Mouse (Mus musculus): Measurements from ENCODE around the gene Dlec1.
A peak's percentile ranks its signal among the peaks of the same experiment; 100 is the strongest.

The Dlec1 gene

DNA sequence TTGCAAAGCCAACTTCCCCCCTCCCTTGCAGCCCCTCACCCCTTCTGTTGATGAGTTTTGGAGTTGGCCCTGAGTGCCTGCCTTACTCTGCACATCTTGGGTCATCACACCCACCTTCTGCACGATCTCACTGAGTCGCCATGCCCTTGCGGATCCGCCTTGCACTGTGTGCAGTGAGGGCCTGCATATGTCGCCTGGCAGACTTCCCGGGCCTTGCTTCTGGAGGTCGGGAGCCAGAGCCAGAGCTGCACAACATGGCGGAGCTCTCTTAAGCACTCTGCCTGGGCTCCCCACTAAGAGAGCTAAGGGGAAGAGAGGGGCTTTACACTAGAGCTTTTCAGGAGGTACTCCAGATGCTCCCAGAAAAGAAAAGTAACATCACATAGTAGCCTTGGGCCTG is 42.4 kb downstream of the Dlec1 start:
- no peak for DNase-seq

DNA sequence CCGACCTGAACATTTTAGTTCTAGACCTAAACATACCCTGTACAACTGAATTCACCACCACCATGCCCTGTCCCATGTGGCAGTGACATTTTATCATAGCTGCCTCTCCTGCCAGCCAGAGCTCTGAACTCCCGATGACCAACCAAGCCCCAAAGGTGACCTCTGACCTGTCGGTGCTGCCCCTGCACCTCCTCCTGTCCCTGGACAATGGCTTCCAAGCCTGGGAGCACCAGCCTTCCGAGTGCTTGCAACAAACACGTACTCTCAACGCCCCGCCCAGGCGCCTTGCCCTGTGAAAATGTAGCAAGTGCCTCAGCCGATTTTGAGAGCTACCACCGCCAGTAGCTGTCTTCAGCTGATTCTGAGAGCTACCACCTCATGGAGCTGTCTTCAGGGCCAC is 42.9 kb downstream of the Dlec1 start:
- no peak for DNase-seq

DNA sequence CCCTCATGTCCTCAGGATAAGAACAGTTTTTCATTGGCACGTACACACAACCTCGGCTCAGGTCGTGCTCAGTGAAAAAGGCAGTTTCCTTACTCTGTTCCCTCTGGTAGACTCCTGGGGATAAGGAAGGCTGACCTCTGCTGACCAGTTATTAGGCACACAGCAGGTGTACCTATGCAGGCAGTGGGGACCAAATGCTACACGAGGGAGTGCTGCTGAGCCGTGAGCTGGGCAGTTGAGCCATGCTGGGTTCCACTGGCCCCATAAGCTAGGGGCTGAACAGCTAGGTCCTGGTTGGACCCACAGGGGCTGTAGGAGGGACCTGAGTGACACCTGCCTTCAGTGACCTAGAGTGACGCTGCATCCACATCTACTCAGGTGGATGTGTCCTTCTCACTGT is 43.4 kb downstream of the Dlec1 start:
- no peak for DNase-seq

DNA sequence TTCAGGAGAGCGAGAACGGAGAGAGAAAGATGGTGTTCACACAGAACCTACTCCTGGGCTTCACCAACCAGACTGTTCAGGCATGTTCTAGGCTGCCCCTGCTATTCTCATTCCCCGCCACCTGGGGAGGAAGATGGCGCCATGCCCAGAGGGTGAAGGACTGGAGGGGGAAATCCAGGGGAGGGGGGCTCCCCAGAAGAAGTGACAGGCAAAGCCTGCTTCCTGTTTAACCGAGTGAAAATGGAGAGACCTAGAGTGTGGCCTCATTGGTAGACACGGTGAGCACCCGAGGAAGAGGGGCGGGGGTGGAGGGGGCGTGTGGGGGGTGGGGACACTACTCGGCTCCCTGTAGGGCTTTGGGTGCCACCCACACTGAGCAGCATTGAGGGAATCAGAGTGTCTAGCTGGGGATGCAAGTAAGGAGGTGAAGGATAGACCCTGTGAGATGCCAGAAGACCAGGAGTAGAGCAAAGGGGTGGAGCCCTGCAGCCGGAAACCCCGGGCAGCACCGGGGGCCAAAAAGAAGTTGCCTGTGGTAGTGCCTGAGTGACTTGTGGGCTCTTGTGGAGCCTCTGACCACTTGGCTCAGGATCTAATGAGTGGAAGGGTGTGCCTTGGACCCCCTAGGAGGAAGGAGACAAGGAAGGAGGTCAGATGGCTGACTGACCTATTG is 44.0 kb downstream of the Dlec1 start:
- no peak for DNase-seq

DNA sequence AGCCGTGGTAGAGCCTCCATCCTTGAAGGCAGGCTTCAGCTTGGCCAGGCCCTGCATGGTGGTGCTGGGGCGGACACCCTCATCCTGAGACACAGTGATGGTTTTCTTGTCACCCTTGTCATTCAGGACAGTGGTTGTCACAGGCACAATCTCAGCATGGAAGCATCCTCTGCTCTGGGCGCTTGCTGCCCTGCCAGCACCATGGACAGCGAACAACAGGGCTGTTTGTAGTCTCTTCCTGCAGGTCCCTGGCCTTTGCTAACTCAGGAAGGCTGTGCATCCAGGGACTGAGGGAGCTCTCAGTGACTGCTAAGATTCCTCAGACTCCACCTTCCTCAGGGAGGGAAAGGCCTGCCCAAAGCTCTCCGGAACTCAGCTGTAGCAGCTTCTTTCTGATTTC is 47.3 kb downstream of the Dlec1 start:
- DNase-seq = peak; percentile 19

DNA sequence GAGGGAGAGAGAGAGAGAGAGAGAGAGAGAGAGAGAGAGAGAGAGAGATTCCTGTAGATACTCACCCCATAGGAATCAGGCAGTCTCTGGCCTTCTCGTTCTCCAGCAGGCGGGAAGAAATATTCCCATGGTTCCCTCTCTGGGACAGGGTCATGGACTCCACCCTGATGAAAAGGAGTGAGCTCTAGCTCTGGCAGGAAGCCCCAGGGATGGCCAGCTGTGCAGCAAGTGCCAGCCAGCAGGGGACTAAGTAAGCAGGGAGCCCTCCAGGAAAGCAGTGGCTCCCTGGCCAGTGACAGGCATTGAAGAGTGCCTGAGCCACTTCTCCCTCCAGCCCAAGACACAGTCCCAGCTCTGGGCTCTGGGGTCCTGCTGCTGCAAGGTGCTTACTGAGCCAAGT is 49.5 kb downstream of the Dlec1 start:
- DNase-seq = no peak

DNA sequence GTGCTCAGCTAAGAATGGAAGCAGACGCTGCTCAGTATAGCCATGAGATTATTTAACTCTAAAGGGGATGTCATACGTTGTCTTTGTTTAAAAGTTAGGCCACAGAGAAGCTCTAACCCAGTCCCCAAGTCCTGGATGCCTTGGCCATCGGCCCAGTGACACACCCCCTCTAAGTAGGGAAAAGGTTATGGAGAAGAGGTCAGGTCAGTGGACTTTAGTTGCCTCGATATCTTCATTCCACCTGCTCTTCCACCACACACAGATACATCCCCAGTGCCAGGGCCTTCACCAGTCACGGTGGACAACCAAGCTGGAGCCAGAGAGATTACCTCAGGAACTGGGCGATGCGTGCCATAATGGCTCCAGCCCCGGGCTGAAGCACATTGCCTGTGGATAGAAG is 53.1 kb downstream of the Dlec1 start:
- DNase-seq = no peak

DNA sequence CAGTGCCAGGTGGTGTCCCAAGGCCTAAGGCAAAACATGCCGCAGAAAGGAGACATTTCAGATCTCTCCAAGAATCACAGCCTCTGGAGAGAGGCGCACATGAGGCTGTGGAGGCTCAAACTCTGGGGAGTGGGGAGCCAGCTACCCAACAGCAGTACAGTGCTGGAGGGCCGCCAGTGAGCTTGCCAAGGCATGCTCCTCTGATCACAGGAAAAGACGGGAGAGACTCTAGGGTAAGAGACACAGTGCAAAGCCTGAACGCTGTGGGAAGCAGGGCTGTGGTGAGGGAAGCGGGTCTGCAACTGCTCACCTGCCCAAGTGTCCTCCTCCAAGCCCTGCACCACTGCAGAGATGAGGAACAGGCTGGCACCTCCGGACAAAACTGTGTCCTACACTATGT is 53.5 kb downstream of the Dlec1 start:
- DNase-seq = peak; percentile 45

DNA sequence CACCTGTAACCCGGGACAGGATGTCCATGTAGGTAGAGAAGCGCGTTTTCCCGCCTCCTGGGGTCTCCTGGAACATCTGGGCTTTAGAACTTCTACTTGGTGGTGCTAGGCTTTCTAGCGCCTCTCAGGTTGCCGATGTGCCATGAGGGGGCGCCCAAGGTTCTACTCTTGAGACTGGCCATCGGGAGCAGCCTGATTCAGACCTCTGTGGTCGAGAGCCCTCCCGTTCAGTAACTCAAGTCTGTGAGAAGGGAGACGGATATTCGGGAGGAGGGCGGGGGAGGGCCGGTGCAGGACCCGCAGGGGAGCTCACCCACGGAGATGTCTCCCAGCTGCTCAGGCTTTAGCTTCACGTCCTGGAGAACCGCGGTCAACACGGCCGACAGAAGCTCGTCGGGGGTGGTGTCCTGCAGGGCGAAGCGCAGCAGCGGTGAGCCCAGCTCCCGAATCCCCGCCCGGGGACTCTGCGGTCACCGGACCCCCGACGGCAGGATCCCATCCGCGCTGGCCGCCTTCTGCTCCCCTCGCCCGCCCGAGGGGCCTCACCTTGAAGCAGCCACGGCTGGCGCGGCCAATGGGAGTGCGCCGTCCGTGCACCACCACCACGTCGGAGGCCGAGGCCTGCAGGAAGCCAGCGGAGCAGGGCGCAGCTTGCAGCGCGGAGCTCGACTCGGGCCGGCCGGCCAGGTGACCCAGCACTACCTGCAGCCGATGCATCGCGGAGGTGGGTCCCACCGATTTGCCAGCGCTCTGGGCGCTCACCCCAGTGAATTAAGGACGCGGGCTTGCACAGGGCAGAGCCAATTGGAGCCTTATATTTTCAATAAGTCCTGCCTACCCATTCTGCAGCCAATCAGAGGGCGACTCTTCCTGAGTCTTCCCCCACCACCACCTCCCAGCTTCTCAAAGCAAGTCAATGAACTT is 54.3 kb downstream of the Dlec1 start, which contains the start of gene Acaa1b:
Acaa1b (minus strand) TSS at position 816 of the 924 bp plus-strand sequence.
- peak; percentile 82 for DNase-seq

DNA sequence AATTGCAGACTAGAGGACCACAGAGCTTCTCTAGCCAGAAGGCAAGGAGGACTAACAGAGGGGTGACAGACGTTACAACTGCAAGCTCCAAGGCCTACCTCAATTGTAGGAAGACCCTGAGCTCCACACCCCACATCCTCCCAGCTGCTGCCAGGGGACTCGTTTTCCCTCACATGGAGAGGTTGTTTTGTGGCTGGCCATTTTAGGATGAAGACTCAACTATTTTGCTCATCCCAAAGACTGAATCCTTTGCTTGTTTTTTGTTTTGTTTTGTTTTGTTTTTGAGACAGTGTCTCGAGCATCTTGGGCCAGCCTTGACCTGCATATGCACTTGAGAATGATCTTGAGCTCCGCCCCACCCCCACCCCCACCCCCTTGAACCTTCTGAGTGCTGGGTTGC is 56.6 kb downstream of the Dlec1 start, which contains the start of gene Gm47289:
Gm47289 (plus strand) TSS at position 301 of the 400 bp plus-strand sequence.
- no peak for DNase-seq

DNA sequence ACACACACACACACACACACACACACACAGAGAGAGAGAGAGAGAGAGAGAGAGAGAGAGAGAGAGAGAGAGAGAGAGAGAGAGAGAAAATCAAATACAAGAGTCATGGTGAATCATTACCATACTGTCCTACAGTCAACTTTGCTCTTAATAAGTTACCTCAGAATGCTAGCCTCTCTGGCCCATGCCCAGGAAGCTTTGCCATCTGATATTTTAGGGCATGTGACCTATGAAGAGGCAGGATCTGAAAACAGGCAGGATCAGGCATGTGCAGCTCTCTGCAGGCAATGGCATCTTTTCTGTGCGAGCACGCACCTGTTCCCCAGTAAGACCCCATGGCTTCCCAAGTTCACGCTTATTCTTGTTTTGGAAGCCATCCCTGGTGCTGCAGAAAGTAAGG is 58.4 kb downstream of the Dlec1 start:
- no peak for DNase-seq

DNA sequence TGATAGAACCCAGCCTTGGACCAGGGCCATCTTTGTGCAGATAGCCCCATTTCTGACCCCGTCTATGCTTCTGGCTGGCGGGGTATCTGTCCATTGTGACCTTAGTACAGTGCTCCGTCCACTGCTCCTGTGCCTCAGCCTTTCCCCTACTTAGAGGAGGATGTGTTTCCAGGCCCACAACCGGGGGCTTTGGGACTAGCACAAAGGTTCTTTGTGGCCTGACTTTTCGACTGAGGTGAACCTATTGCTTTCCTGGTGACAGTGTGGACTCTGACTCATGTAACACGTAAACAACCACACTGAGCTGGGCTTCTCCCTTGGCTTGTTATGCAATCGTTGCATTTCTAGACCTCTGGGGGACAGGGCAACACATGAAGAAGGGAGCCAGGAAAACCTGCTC is 62.5 kb downstream of the Dlec1 start:
- DNase-seq = no peak

DNA sequence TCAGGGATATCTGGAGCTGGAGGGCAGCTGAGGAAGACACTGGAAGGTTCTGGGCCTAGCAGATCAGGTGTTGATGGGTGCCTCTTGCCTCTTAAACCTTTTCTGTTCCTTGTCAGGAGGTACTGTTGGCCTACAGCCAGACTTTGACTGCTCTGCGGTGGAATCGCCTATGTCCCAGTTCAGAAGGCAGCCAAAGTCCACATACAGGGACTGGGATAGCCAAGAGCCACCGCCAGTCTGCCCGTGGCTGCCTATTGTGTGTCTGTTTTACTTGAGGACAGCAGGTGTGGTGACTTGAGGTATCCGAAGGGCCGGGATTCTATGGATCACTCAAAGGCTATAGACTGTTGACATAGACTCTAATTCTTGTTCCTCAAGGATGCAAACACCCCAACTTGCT is 63.3 kb downstream of the Dlec1 start:
- DNase-seq = no peak

DNA sequence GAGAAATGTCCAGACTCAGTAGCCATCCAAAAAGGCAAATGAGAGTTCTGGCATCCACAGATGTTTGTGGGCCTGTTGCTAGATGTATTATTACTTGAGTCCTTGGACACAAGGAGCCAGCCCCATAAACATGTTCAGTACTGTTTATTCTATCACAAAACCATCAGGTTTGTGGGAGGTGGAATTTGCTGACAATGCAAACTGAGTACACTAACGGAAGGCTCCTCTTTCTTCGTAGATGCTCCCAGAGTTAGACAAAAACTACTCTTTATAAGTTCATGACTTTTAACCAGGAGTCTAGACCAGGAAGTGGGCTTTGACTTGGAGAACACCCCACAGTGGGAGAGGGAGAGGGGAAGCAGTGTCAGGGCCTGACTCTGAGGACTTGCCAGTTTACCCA is 65.3 kb downstream of the Dlec1 start:
- no peak for DNase-seq

DNA sequence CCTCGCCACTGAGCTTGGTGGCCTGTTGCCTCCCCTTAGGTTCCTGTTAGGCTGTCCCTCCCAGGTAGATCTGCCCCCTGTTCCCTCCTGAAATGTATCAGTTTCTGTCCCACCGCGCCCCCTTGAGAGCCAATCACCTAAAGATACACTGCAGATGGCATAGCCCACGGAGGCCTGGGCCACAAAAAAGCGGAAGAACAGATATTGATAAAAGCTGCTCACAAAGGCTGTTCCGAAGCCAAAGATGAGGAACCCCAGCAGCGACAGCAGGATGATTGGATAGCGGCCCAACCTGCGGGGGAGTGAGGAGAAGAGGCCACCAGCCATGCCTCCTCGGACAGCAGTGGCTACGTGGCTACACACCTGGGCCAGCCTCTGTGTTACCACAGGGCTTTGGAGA is 77.0 kb downstream of the Dlec1 start:
- no peak for DNase-seq

DNA sequence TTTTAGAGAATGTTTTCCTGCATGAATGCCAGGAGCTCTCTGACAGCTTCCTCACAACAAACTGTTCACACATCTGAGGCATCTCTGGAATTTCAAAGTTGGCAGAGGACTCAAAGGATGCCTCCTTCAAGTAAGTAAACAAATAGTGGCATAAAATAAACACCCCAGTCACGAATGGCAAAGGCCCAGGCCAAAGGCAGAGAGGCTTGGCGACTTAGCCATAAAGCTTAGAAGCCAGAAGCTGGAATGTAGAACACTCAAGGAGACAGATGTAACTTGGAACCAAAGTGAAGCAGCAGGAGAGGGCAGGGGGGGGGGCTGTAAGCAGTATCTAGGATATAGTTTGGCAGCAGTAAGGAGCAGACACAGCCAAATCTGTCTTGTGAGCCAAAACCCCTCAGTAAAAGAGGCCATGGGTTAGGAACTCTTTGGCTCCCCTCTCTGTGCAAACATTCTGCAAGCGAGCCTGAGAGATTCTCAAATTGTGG is 79.0 kb downstream of the Dlec1 start:
- no peak for DNase-seq

DNA sequence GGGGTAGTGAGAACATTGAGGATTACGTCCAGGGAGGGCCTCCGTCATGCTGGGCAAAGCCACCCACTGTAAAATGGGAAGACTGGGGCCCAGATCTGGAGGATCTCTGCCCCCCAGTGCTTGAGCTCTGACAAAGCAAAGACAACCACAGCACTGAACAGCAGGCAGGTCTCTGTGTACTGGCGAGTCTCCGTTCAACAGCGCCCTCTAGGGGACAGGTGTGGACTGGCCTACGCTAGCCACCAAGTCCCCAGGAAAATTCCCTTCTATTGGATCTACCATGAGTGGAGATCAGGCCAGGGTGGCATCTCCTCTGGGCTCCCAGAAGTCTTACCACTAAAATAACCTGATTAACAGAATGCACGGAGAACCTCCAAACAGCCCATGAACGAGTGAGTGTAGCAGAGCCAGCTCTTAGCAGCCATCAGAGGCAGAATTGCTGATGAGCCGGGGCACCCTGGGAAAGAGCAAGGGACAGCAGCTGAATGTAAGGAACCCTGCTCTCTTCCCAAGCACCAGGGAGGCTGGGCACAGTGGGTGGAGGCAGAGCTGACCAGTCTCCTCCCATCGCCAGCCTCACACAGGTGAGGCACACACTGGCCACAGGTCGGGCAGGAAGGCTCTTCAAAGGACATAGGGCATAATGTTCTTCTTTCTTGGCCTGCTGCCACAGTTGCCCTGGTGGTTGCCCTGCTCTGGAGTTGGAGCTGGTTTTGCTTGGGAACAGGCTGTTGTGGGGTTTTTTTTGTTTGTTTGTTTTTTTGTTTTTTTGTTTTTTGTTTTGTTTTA is 90.1 kb downstream of the Dlec1 start:
- DNase-seq = peak; percentile 18
